Mouse (Mus musculus): Measurements from ENCODE around the gene Rapgef5. TPM values are rescaled to one million over a fixed set of nuclear protein-coding genes. Genes with fewer than 3 reads are reported as not detected.

Rapgef5 gene
- total and polyA plus RNA-seq, 3 experiments: 4.2 to 6.8 (median 4.8) TPM

DNA sequence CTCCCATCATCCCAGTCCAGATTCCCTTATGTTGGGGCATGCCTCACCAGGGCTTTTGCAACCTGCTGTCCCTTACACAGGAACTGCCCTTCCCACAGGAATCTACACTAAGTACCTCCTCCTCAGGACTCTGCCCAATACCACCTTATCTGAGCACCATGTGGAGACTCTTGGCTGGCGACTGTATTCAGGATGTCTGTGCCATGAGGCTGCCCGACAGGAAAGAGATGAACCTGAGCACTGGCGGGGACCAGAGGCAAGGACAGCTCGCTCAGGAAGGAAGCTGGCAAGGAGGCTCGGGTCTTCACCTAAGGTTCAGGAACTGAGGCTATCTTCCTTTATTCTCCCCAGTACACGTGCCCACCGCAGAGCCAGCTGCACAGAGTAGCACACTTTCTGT lies 36.6 kb upstream of the Rapgef5 start:
- Histone ChIP-seq H3K79me2 (replicated peaks; ENCODE audit: control insufficient read depth, extremely low read depth, insufficient read depth, poor library complexity, severe bottlenecking) (no peaks in the 10 kb centered on the region), H3K9ac (ENCODE audit: insufficient read depth, low read depth) (no peak overlapping the region), H3K9me3 (replicated peaks; ENCODE audit: low read length) (no peaks in the 10 kb centered on the region), H3K27me3 (replicated peaks) (no peaks in the 10 kb centered on the region), H3K27ac (ENCODE audit: insufficient read depth, low read depth) (no peak overlapping the region), H3K36me3 (replicated peaks in 1 of 2; ENCODE audit: control insufficient read depth in 1 of 2, insufficient read depth in 1 of 2, low read length in 1 of 2) (no peaks in the 10 kb centered on the region), H3K4me1 (ENCODE audit: control insufficient read depth in 1 of 2, insufficient read depth in 2 of 2) (peaks cover 13 to 24% of the 10 kb centered on the region in 2 experiments), H3K4me3 (replicated peaks in 1 of 3; ENCODE audit: low read depth in 2 of 3, low read length in 2 of 3, poor library complexity in 1 of 3) (no peak overlapping the region), H3K4me2 (ENCODE audit: insufficient read depth, low read depth, poor library complexity, severe bottlenecking) (no peak overlapping the region)
- dilution Hi-C loops (cut with MboI; ENCODE audit: extremely low pct_ligation_motif_present, extremely low pct_unique_long_range_greater_than_20kb, low sequenced_read_pairs): no loop called here
- in situ Hi-C loops (cut with MboI; ENCODE audit: low pct_ligation_motif_present, low pct_unique_long_range_greater_than_20kb, low sequenced_read_pairs): no loop called here
- DNase-seq (ENCODE audit: extremely low read depth): no peak
- TF ChIP-seq CHD1 (IDR thresholded peaks at IDR 0.05; ENCODE audit: low read depth, low read length) (no peak), TBP (conservative IDR thresholded peaks at IDR 0.05; ENCODE audit: low read depth, low read length) (no peak), JUND (conservative IDR thresholded peaks at IDR 0.05; ENCODE audit: low read depth, low read length) (no peak), E2F4 (IDR thresholded peaks at IDR 0.05; ENCODE audit: insufficient replicate concordance, low read depth, low read length) (no peak), GABPA (IDR thresholded peaks at IDR 0.05; ENCODE audit: insufficient replicate concordance, low read depth, low read length) (no peak), HCFC1 (IDR thresholded peaks at IDR 0.05; ENCODE audit: low read depth, low read length) (no peak), MAZ (IDR thresholded peaks at IDR 0.05; ENCODE audit: low read depth, low read length) (no peak), RCOR1 (conservative IDR thresholded peaks at IDR 0.05; ENCODE audit: low read depth, low read length) (no peak)

DNA sequence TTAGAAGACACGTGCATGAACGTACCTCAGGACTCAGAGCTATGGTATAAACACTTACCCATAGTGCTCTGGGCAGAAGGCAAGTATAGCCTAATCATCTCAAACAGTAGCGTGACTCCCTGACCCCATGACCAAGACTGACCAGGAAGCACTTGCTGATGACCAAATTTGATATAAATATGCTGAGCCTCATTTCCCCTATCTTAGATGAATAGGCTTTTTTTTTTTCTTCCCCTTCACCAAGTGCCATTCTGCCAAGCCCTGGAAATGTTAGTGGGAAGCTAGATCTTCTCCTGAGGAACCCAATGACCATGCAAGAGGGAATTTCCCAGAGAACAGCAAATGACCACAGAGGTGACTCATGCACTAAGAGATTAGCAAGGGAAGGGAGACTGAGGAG lies 35.3 kb upstream of the Rapgef5 start:
- Histone ChIP-seq H3K4me1 (ENCODE audit: control insufficient read depth in 1 of 2, insufficient read depth in 2 of 2) (peaks cover 13 to 24% of the 10 kb centered on the region in 2 experiments), H3K27me3 (replicated peaks) (no peaks in the 10 kb centered on the region), H3K79me2 (replicated peaks; ENCODE audit: control insufficient read depth, extremely low read depth, insufficient read depth, poor library complexity, severe bottlenecking) (no peaks in the 10 kb centered on the region), H3K36me3 (replicated peaks in 1 of 2; ENCODE audit: control insufficient read depth in 1 of 2, insufficient read depth in 1 of 2, low read length in 1 of 2) (no peaks in the 10 kb centered on the region), H3K9ac (ENCODE audit: insufficient read depth, low read depth) (no peak overlapping the region), H3K4me3 (replicated peaks in 1 of 3; ENCODE audit: low read depth in 2 of 3, low read length in 2 of 3, poor library complexity in 1 of 3) (no peak overlapping the region), H3K4me2 (ENCODE audit: insufficient read depth, low read depth, poor library complexity, severe bottlenecking) (no peak overlapping the region), H3K27ac (ENCODE audit: insufficient read depth, low read depth) (no peak overlapping the region), H3K9me3 (replicated peaks; ENCODE audit: low read length) (no peaks in the 10 kb centered on the region)
- no peak for TF ChIP-seq MYC (IDR thresholded peaks at IDR 0.05; ENCODE audit: low read depth, low read length)
- no peak for TF ChIP-seq HCFC1 (IDR thresholded peaks at IDR 0.05; ENCODE audit: low read depth, low read length)
- no peak for TF ChIP-seq MEF2A (IDR thresholded peaks at IDR 0.05; ENCODE audit: borderline replicate concordance, low read depth, low read length)
- no peak for TF ChIP-seq CTCF (conservative IDR thresholded peaks at IDR 0.05 in 1 of 2, IDR thresholded peaks at IDR 0.05 in 1 of 2; ENCODE audit: low read depth in 2 of 2, low read length in 2 of 2)
- TF ChIP-seq SIN3A (IDR thresholded peaks at IDR 0.05; ENCODE audit: low read length): no peak
- no peak for TF ChIP-seq ZMIZ1 (IDR thresholded peaks at IDR 0.05; ENCODE audit: low read depth, low read length)
- peak; percentile 30; the same call in 1 of the 2 replicates for TF ChIP-seq BHLHE40 (IDR thresholded peaks at IDR 0.05; ENCODE audit: low read depth, low read length)
- TF ChIP-seq PAX5 (IDR thresholded peaks at IDR 0.05; ENCODE audit: low read length): no peak
- TF ChIP-seq ETS1 (conservative IDR thresholded peaks at IDR 0.05; ENCODE audit: low read depth, low read length): 0 out of 2 replicates have a peak, but pooled peaks have one; percentile 20
- TF ChIP-seq RCOR1 (conservative IDR thresholded peaks at IDR 0.05; ENCODE audit: low read depth, low read length): no peak
- TF ChIP-seq USF1 (IDR thresholded peaks at IDR 0.05; ENCODE audit: low read depth, low read length): no peak
- 0 out of 2 replicates have a peak, but pooled peaks have one; percentile 18 for TF ChIP-seq JUND (conservative IDR thresholded peaks at IDR 0.05; ENCODE audit: low read depth, low read length)
- TF ChIP-seq GABPA (IDR thresholded peaks at IDR 0.05; ENCODE audit: insufficient replicate concordance, low read depth, low read length): no peak
- no peak for TF ChIP-seq E2F4 (IDR thresholded peaks at IDR 0.05; ENCODE audit: insufficient replicate concordance, low read depth, low read length)
- no peak for TF ChIP-seq IRF4 (IDR thresholded peaks at IDR 0.05; ENCODE audit: low read depth, low read length)
- TF ChIP-seq TBP (conservative IDR thresholded peaks at IDR 0.05; ENCODE audit: low read depth, low read length): no peak
- no peak for TF ChIP-seq POLR2A (IDR thresholded peaks at IDR 0.05; ENCODE audit: low read depth, low read length)
- TF ChIP-seq TCF12 (IDR thresholded peaks at IDR 0.05; ENCODE audit: low read depth, low read length): no peak
- no peak for TF ChIP-seq CHD2 (IDR thresholded peaks at IDR 0.05; ENCODE audit: low read length)
- no peak for TF ChIP-seq MAFK (IDR thresholded peaks at IDR 0.05; ENCODE audit: insufficient replicate concordance, low read length)
- TF ChIP-seq RAD21 (IDR thresholded peaks at IDR 0.05; ENCODE audit: low read depth, low read length): no peak
- TF ChIP-seq EP300 (IDR thresholded peaks at IDR 0.05; ENCODE audit: low read length): no peak; the same call in 1 of the 2 replicates
- no peak for TF ChIP-seq ZC3H11A (IDR thresholded peaks at IDR 0.05; ENCODE audit: low read depth, low read length)
- no peak for TF ChIP-seq CHD1 (IDR thresholded peaks at IDR 0.05; ENCODE audit: low read depth, low read length)
- dilution Hi-C loops (cut with MboI; ENCODE audit: extremely low pct_ligation_motif_present, extremely low pct_unique_long_range_greater_than_20kb, low sequenced_read_pairs): no loop called here
- DNase-seq (ENCODE audit: extremely low read depth): no peak
- in situ Hi-C loops (cut with MboI; ENCODE audit: low pct_ligation_motif_present, low pct_unique_long_range_greater_than_20kb, low sequenced_read_pairs): no loop called here

Data from CH12.LX (cell line).